Mouse (Mus musculus) spleen, adult 2 months (tissue): ENCODE measurements around the gene Bcr.

ENCODE experiments used
- CTCF ChIP-seq: fragments of 200-500 bp; IDR thresholded peaks from 2 replicates; pipeline ENCODE4 v1.5.1; 2011; ENCODE audit warnings: mild to moderate bottlenecking, inconsistent platforms; ENCODE audit not compliant: insufficient read depth, insufficient read length, insufficient replicate concordance; ENCODE audit errors: extremely low read depth
- POLR2A ChIP-seq: fragments of 200-500 bp; IDR thresholded peaks from 2 replicates; pipeline ENCODE4 v1.6.1; 2011; ENCODE audit warnings: low read depth, low read length, inconsistent platforms

GRCm38 (mm10) chr10:75224154-75224553 lies 163.8 kb downstream of the Bcr start:
- no peak for TF ChIP-seq CTCF
- TF ChIP-seq POLR2A, result no peak
